19 mouse cellular contexts compared by ENCODE assay signal in genomic region chr2:167847281-167848077, GRCm38 (mm10).
DNase-seq lines count a peak whose midpoint lies in the region; ATAC-seq and TF ChIP-seq lines count a peak whose summit lies in the region.
"Had no signal": no experiment of that assay in that cellular context is flagged by ENCODE, and none has a peak within 500 bp of the region (broad histone marks: within the 10 kb centered on the region; RNA-seq: fewer than 3 reads in every experiment).

No protein-coding gene starts in this region.

- DNase-seq in cerebellum, postnatal 10 days: peak; percentile 47 to 69
- DNase-seq in kidney, adult 2 months: peak; percentile 50
- DNase-seq in kidney, postnatal 14 days: no peak
- no peak for DNase-seq in lung, postnatal 0 days (ENCODE audit: low spot score)
- DNase-seq in lung, postnatal 4 days: no peak
- DNase-seq in left cerebral cortex, adult 2 months (ENCODE audit: extremely low spot score in 1 of 2, low spot score in 2 of 2): no peak
- DNase-seq: cerebellum, adult 9-11 months; gastrocnemius, postnatal 14 days; layer of hippocampus, adult 9-11 months; right cerebral cortex, postnatal 25 days; thymus, postnatal 14 days had no signal

- H3K9ac ChIP-seq in lung, postnatal 0 days (replicated peaks; ENCODE audit: low read depth): no peak overlapping the region
- H3K9ac ChIP-seq: embryonic facial prominence, embryonic 15.5 days; limb, embryonic 12.5 days; midbrain, embryonic 12.5 days had no signal

- H3K9me3 ChIP-seq in lung, postnatal 0 days (ENCODE audit: low read length): no peaks in the 10 kb centered on the region
- H3K9me3 ChIP-seq: embryonic facial prominence, embryonic 15.5 days; forebrain, embryonic 10.5 days; limb, embryonic 12.5 days; midbrain, embryonic 12.5 days had no signal

- no peaks in the 10 kb centered on the region for H3K36me3 ChIP-seq in kidney, adult 2 months (ENCODE audit: control insufficient read depth, insufficient read depth, low read length)
- H3K36me3 ChIP-seq in lung, postnatal 0 days (ENCODE audit: insufficient read depth, low read length): no peaks in the 10 kb centered on the region
- H3K36me3 ChIP-seq: embryonic facial prominence, embryonic 15.5 days; forebrain, embryonic 10.5 days; limb, embryonic 12.5 days; midbrain, embryonic 12.5 days had no signal

- TF ChIP-seq POLR2A in kidney, adult 2 months (IDR thresholded peaks at IDR 0.05; ENCODE audit: low read depth, low read length): no peak

- intact Hi-C loops in left cerebral cortex, adult 2 months (cut with DNase I): no loop called here

- H3K4me1 ChIP-seq in kidney, adult 2 months (ENCODE audit: control insufficient read depth, insufficient read depth, low read length): peaks cover 44% of the 10 kb centered on the region
- H3K4me1 ChIP-seq in lung, postnatal 0 days (ENCODE audit: insufficient read depth, low read depth, low read length): peaks cover 26% of the 10 kb centered on the region

- WGBS in kidney, adult 2 months: 69% methylated on average over 12 of the region's 12 CpGs
- WGBS in lung, postnatal 0 days: 72% methylated on average over 12 of the region's 12 CpGs

- no peak for ATAC-seq in cerebellum, adult (ENCODE audit: insufficient number of reproducible peaks, low FRiP score, low TSS enrichment)
- no peak for ATAC-seq in lung, postnatal 0 days
- ATAC-seq: hindbrain, embryonic 16.5 days had no signal

- H3K4me3 ChIP-seq in kidney, adult 2 months (ENCODE audit: insufficient read depth, low read depth, low read length): no peak overlapping the region
- no peak overlapping the region for H3K4me3 ChIP-seq in lung, postnatal 0 days (ENCODE audit: low read depth, low read length)
- no peak overlapping the region for H3K4me3 ChIP-seq in left cerebral cortex, adult 2 months
- H3K4me3 ChIP-seq: embryonic facial prominence, embryonic 15.5 days; forebrain, embryonic 10.5 days; limb, embryonic 12.5 days; midbrain, embryonic 12.5 days had no signal

- TF ChIP-seq EP300 in lung, postnatal 0 days (IDR thresholded peaks at IDR 0.05): no peak

- no peaks in the 10 kb centered on the region for H3K27me3 ChIP-seq in kidney, adult 2 months (replicated peaks; ENCODE audit: control insufficient read depth, insufficient read depth, low read length)
- H3K27me3 ChIP-seq in lung, postnatal 0 days (replicated peaks; ENCODE audit: insufficient read depth, low read length): no peaks in the 10 kb centered on the region
- H3K27me3 ChIP-seq: embryonic facial prominence, embryonic 15.5 days; limb, embryonic 12.5 days had no signal

- H3K27ac ChIP-seq in kidney, adult 2 months (ENCODE audit: insufficient read depth, low read depth, low read length): peak overlapping the region; percentile 53; the same call in 1 of the 2 replicates
- H3K27ac ChIP-seq in lung, postnatal 0 days (ENCODE audit: low read length): peak overlapping the region; percentile 35; the same call in 1 of the 2 replicates
- no peak overlapping the region for H3K27ac ChIP-seq in left cerebral cortex, adult 2 months
- H3K27ac ChIP-seq: embryonic facial prominence, embryonic 15.5 days; forebrain, embryonic 10.5 days; kidney, postnatal 0 days; limb, embryonic 12.5 days; macrophage; midbrain, embryonic 12.5 days had no signal

- H3K4me2 ChIP-seq in lung, postnatal 0 days (replicated peaks; ENCODE audit: low read depth, low read length): no peak overlapping the region
- H3K4me2 ChIP-seq: embryonic facial prominence, embryonic 15.5 days; limb, embryonic 12.5 days; midbrain, embryonic 12.5 days had no signal

- TF ChIP-seq CTCF in kidney, adult 2 months (conservative IDR thresholded peaks at IDR 0.05; ENCODE audit: insufficient read depth, insufficient read length, low read depth, low read length): no peak
- TF ChIP-seq CTCF in lung, postnatal 0 days (IDR thresholded peaks at IDR 0.05): no peak
- no peak for TF ChIP-seq CTCF in left cerebral cortex, adult 2 months (IDR thresholded peaks at IDR 0.05)

Comparison
In these comparisons a context has a peak if more than half of its experiments do, and no peak if none do; other contexts are left out.
1. DNase-seq: peak in cerebellum, postnatal 10 days (2 of 2) and kidney, adult 2 months (single experiment); none in kidney, postnatal 14 days (single experiment), lung, postnatal 0 days (single experiment), lung, postnatal 4 days (0 of 2) and left cerebral cortex, adult 2 months (0 of 2).